ENCODE assay signal across 19 mouse cellular contexts in genomic region chr2:118841186-118841585, GRCm38 (mm10). TPM values are rescaled to one million over a fixed set of nuclear protein-coding genes. Genes with fewer than 3 reads are reported as not detected.
DNase-seq lines count a peak whose midpoint lies in the region; ATAC-seq and TF ChIP-seq lines count a peak whose summit lies in the region.
"Had no signal": no experiment of that assay in that cellular context is flagged by ENCODE, and none has a peak within 500 bp of the region (broad histone marks: within the 10 kb centered on the region; RNA-seq: fewer than 3 reads in every experiment).

No protein-coding gene starts in this region.

- H3K9ac ChIP-seq in ES-E14 (ENCODE audit: insufficient read depth, low read depth, low read length, poor library complexity, severe bottlenecking) = no peak overlapping the region
- H3K9ac ChIP-seq in liver, embryonic 12.5 days = no peak overlapping the region
- H3K9ac ChIP-seq in liver, embryonic 16.5 days (ENCODE audit: low read depth, low read length) = no peak overlapping the region
- H3K9ac ChIP-seq: forebrain, embryonic 13.5 days; heart, embryonic 15.5 days; hindbrain, embryonic 12.5 days had no signal

- ATAC-seq in liver, embryonic 12.5 days = peak; percentile 48
- ATAC-seq in liver, embryonic 16.5 days (ENCODE audit: low read depth) = peak; percentile 49
- no peak for ATAC-seq in megakaryocyte progenitor cell, adult 5-6 weeks (replicated peaks; ENCODE audit: poor library complexity)
- ATAC-seq: activated CD4-positive, CD25-positive, alpha-beta regulatory T cell, adult 4 months; forebrain, embryonic 13.5 days; hindbrain, embryonic 16.5 days; inflammation-experienced regulatory T-cells, adult 6 months had no signal

- DNase-seq in 3T3-L1 (ENCODE audit: low read depth, low spot score) (peak; percentile 65), ES-E14 (ENCODE audit: low read depth, low spot score) (no peak)
- no peak for DNase-seq in left cerebral cortex, postnatal 14 days (ENCODE audit: low spot score in 2 of 2)
- DNase-seq in kidney, postnatal 10 days = no peak
- DNase-seq: cerebellum, adult 2 months; cerebellum, postnatal 10 days; heart, adult 18-20 months had no signal

- no peak overlapping the region for H3K4me3 ChIP-seq in ES-E14 (ENCODE audit: insufficient read depth in 1 of 2, low read depth in 1 of 2, low read length in 2 of 2, poor library complexity in 1 of 2, severe bottlenecking in 1 of 2)
- H3K4me3 ChIP-seq in liver, embryonic 12.5 days = no peak overlapping the region
- H3K4me3 ChIP-seq in liver, embryonic 16.5 days (ENCODE audit: low read depth, low read length) = no peak overlapping the region
- H3K4me3 ChIP-seq: embryonic facial prominence, embryonic 10.5 days; forebrain, embryonic 13.5 days; heart, embryonic 10.5 days; heart, embryonic 15.5 days; hindbrain, embryonic 12.5 days had no signal

- no peaks in the 10 kb centered on the region for H3K9me3 ChIP-seq in ES-E14 (ENCODE audit: control insufficient read depth, insufficient read depth, low read depth, low read length)
- peaks cover 5% of the 10 kb centered on the region for H3K9me3 ChIP-seq in liver, embryonic 12.5 days (replicated peaks)
- no peaks in the 10 kb centered on the region for H3K9me3 ChIP-seq in liver, embryonic 16.5 days (replicated peaks; ENCODE audit: control insufficient read depth, low read length)
- H3K9me3 ChIP-seq: embryonic facial prominence, embryonic 10.5 days; forebrain, embryonic 13.5 days; heart, embryonic 10.5 days; heart, embryonic 15.5 days; hindbrain, embryonic 12.5 days had no signal

- 59% methylated on average over 5 of the region's 5 CpGs for WGBS in liver, embryonic 12.5 days (ENCODE audit: insufficient replicate concordance)
- WGBS in liver, embryonic 16.5 days (ENCODE audit: insufficient replicate concordance) = 51% methylated on average over 5 of the region's 5 CpGs

- H3K4me1 ChIP-seq in ES-E14 (ENCODE audit: control insufficient read depth in 2 of 2, insufficient read depth in 2 of 2, low read length in 2 of 2, poor library complexity in 1 of 2) = peaks cover 0 to 11% of the 10 kb centered on the region in 2 experiments; a peak in 3 of 4 replicates
- peaks cover 26% of the 10 kb centered on the region for H3K4me1 ChIP-seq in liver, embryonic 12.5 days
- peaks cover 16% of the 10 kb centered on the region for H3K4me1 ChIP-seq in liver, embryonic 16.5 days (ENCODE audit: control insufficient read depth, low read depth, low read length)
- H3K4me1 ChIP-seq: forebrain, embryonic 13.5 days; hindbrain, embryonic 12.5 days had no signal

- 0 out of 2 replicates have a peak, but pooled peaks cover 18% of the 10 kb centered on the region for H3K27me3 ChIP-seq in liver, embryonic 12.5 days (replicated peaks)
- H3K27me3 ChIP-seq in liver, embryonic 16.5 days (ENCODE audit: control insufficient read depth, insufficient read depth, low read depth, low read length) = no peaks in the 10 kb centered on the region; the same call in 1 of the 2 replicates
- H3K27me3 ChIP-seq: forebrain, embryonic 13.5 days; heart, embryonic 15.5 days; hindbrain, embryonic 12.5 days; Patski had no signal

- no peak overlapping the region for H3K27ac ChIP-seq in ES-E14 (ENCODE audit: insufficient read depth, low read depth, low read length, poor library complexity, severe bottlenecking)
- H3K27ac ChIP-seq in liver, embryonic 12.5 days = no peak overlapping the region
- no peak overlapping the region for H3K27ac ChIP-seq in liver, embryonic 16.5 days (ENCODE audit: low read length)
- H3K27ac ChIP-seq: embryonic facial prominence, embryonic 10.5 days; forebrain, embryonic 13.5 days; heart, embryonic 10.5 days; heart, embryonic 15.5 days; hindbrain, embryonic 12.5 days had no signal

- in situ Hi-C loops in ES-E14 (cut with MboI; ENCODE audit: low sequenced_read_pairs in 2 of 2, unreplicated experiment in 2 of 2) = no loop called here

- intact Hi-C loops in left cerebral cortex, postnatal 14 days (cut with DNase I) = no loop called here

- no peak overlapping the region for H3K4me2 ChIP-seq in liver, embryonic 12.5 days
- no peak overlapping the region for H3K4me2 ChIP-seq in liver, embryonic 16.5 days (ENCODE audit: low read depth, low read length)
- H3K4me2 ChIP-seq: forebrain, embryonic 13.5 days; heart, embryonic 15.5 days; hindbrain, embryonic 12.5 days had no signal

- no peaks in the 10 kb centered on the region for H3K36me3 ChIP-seq in ES-E14 (ENCODE audit: control insufficient read depth, insufficient read depth, low read length, poor library complexity, severe bottlenecking)
- peaks cover 2% of the 10 kb centered on the region for H3K36me3 ChIP-seq in liver, embryonic 12.5 days
- no peaks in the 10 kb centered on the region for H3K36me3 ChIP-seq in liver, embryonic 16.5 days (ENCODE audit: control insufficient read depth, insufficient read depth)
- H3K36me3 ChIP-seq: heart, embryonic 10.5 days; heart, embryonic 15.5 days; hindbrain, embryonic 12.5 days had no signal

TF ChIP-seq in ES-E14, 5 proteins besides CTCF, POLR2A, EP300 and RAD21:
- TF ChIP-seq MAFK (IDR thresholded peaks at IDR 0.05; ENCODE audit: insufficient read depth, low read depth, low read length) (0 out of 2 replicates have a peak, but pooled peaks have one; percentile 16), ZNF384 (IDR thresholded peaks at IDR 0.05; ENCODE audit: low read depth, low read length) (no peak)

RNA-seq across cellular contexts. Expression of gene Ivd, which starts 20.6 kb away (rescaled TPM):
- 19.6 and 24.9 TPM in 2 replicates for total RNA-seq in ES-E14 (2012; rRNA removed)
- polyA plus RNA-seq in liver, embryonic 12.5 days (2016; fragmentation: Nextera tagmentation; extraction: Ambion mirVana) = 27.9 and 30.8 TPM in 2 replicates
- 45.3 and 50.3 TPM in 2 replicates for polyA plus RNA-seq in liver, embryonic 16.5 days (2015; fragmentation: Nextera tagmentation; extraction: Ambion mirVana)
- 10 to 100 TPM; 68.4 to 69.9 TPM for total RNA-seq in left cerebral cortex, postnatal 14 days (2021)
- total RNA-seq in megakaryocyte progenitor cell, adult 5-6 weeks (2015) = 25.9 and 29.6 TPM in 2 replicates
- 37.4 and 39.7 TPM in 2 replicates for total RNA-seq in megakaryocyte progenitor cell, adult 5-6 weeks (2017)

RNA-seq across cellular contexts. Expression of gene Knstrn, which starts 27.4 kb away (rescaled TPM):
- 36.5 and 43.4 TPM in 2 replicates for total RNA-seq in ES-E14 (2012; rRNA removed)
- 92.8 and 95.2 TPM in 2 replicates for polyA plus RNA-seq in liver, embryonic 12.5 days (2016; fragmentation: Nextera tagmentation; extraction: Ambion mirVana)
- 63.5 and 64.4 TPM in 2 replicates for polyA plus RNA-seq in liver, embryonic 16.5 days (2015; fragmentation: Nextera tagmentation; extraction: Ambion mirVana)
- total RNA-seq in left cerebral cortex, postnatal 14 days (2021) = 1 to 10 TPM; 2.5 to 2.6 TPM
- total RNA-seq in megakaryocyte progenitor cell, adult 5-6 weeks (2015) = 50.8 and 55.8 TPM in 2 replicates
- total RNA-seq in megakaryocyte progenitor cell, adult 5-6 weeks (2017) = 215 and 245 TPM in 2 replicates

RNA-seq across cellular contexts. Expression of gene Bahd1, which starts 59.0 kb away (rescaled TPM):
- 6.0 and 7.7 TPM in 2 replicates for total RNA-seq in ES-E14 (2012; rRNA removed)
- 5.1 and 5.6 TPM in 2 replicates for polyA plus RNA-seq in liver, embryonic 12.5 days (2016; fragmentation: Nextera tagmentation; extraction: Ambion mirVana)
- 2.9 and 3.0 TPM in 2 replicates for polyA plus RNA-seq in liver, embryonic 16.5 days (2015; fragmentation: Nextera tagmentation; extraction: Ambion mirVana)
- total RNA-seq in left cerebral cortex, postnatal 14 days (2021) = 10 to 100 TPM; 35.8 to 37.5 TPM
- 6.0 and 6.5 TPM in 2 replicates for total RNA-seq in megakaryocyte progenitor cell, adult 5-6 weeks (2015)
- 4.9 and 7.1 TPM in 2 replicates for total RNA-seq in megakaryocyte progenitor cell, adult 5-6 weeks (2017)

Comparison
In these comparisons a context has a peak if more than half of its experiments do, and no peak if none do; other contexts are left out.
1. RNA of gene Knstrn, which starts 27.4 kb away (total RNA-seq): 50.8 to 245 TPM in megakaryocyte progenitor cell, adult 5-6 weeks and 36.5 to 43.4 TPM in ES-E14; 2.5 to 2.6 TPM in left cerebral cortex, postnatal 14 days; every median in the first group is over 10 times any median in the second.